18 mouse cellular contexts compared by ENCODE assay signal in genomic region chr4:73788076-73788730, GRCm38 (mm10). TPM values are rescaled to one million over a fixed set of nuclear protein-coding genes. Genes with fewer than 3 reads are reported as not detected.
DNase-seq lines count a peak whose midpoint lies in the region; ATAC-seq and TF ChIP-seq lines count a peak whose summit lies in the region.
"Had no signal": no experiment of that assay in that cellular context is flagged by ENCODE, and none has a peak within 500 bp of the region (broad histone marks: within the 10 kb centered on the region; RNA-seq: fewer than 3 reads in every experiment).

No protein-coding gene starts in this region.

- peaks cover 6% of the 10 kb centered on the region; the same call in 1 of the 2 replicates for H3K27me3 ChIP-seq in forebrain, postnatal 0 days (ENCODE audit: insufficient read depth, low read length)
- peaks cover 30% of the 10 kb centered on the region for H3K27me3 ChIP-seq in forebrain, embryonic 12.5 days
- peaks cover 22% of the 10 kb centered on the region for H3K27me3 ChIP-seq in lung, embryonic 14.5 days (ENCODE audit: insufficient read depth, low read length)
- H3K27me3 ChIP-seq: CH12.LX had no signal

- no peak overlapping the region for H3K27ac ChIP-seq in forebrain, postnatal 0 days (ENCODE audit: low read depth, low read length)
- no peak overlapping the region for H3K27ac ChIP-seq in forebrain, embryonic 12.5 days
- no peak overlapping the region for H3K27ac ChIP-seq in lung, embryonic 14.5 days (ENCODE audit: low read depth)
- H3K27ac ChIP-seq: embryonic facial prominence, embryonic 13.5 days; hindbrain, embryonic 14.5 days; kidney, postnatal 0 days; lung, embryonic 15.5 days had no signal

- ATAC-seq in forebrain, postnatal 0 days: no peak
- ATAC-seq in forebrain, embryonic 12.5 days (ENCODE audit: low FRiP score): no peak
- no peak for ATAC-seq in lung, embryonic 14.5 days (ENCODE audit: insufficient read depth)
- ATAC-seq: forebrain, embryonic 16.5 days had no signal

- no peak for TF ChIP-seq CTCF in forebrain, postnatal 0 days (IDR thresholded peaks at IDR 0.05; ENCODE audit: low read depth)
- TF ChIP-seq CTCF in lung, embryonic 14.5 days (IDR thresholded peaks at IDR 0.05; ENCODE audit: low read depth): no peak

- no peak overlapping the region for H3K4me2 ChIP-seq in forebrain, postnatal 0 days (ENCODE audit: low read depth)
- no peak overlapping the region for H3K4me2 ChIP-seq in forebrain, embryonic 12.5 days
- H3K4me2 ChIP-seq in lung, embryonic 14.5 days: no peak overlapping the region
- H3K4me2 ChIP-seq: embryonic facial prominence, embryonic 13.5 days; hindbrain, embryonic 14.5 days; liver, embryonic 11.5 days had no signal

- WGBS in forebrain, postnatal 0 days: 84% methylated on average over 7 of the region's 7 CpGs
- 88% methylated on average over 7 of the region's 7 CpGs for WGBS in forebrain, embryonic 12.5 days
- 74% methylated on average over 7 of the region's 7 CpGs for WGBS in lung, embryonic 14.5 days

- DNase-seq in forebrain, postnatal 0 days: peak; percentile 8
- DNase-seq in lung, embryonic 14.5 days: peak; percentile 19
- no peak for DNase-seq in lung, postnatal 14 days
- peak; percentile 74 for DNase-seq in MEL-GATA-1-ER (ENCODE audit: extremely low read depth, low read depth)
- DNase-seq in lung, postnatal 36 days: peak; percentile 66
- no peak for DNase-seq in adrenal gland, postnatal 4 days (ENCODE audit: low spot score in 2 of 2)
- DNase-seq: cerebellum, adult 9-10 months; kidney, adult 11 months; right cerebral cortex, postnatal 4 days had no signal

- H3K36me3 ChIP-seq in forebrain, postnatal 0 days (ENCODE audit: insufficient read depth): no peaks in the 10 kb centered on the region
- no peaks in the 10 kb centered on the region for H3K36me3 ChIP-seq in forebrain, embryonic 12.5 days (replicated peaks)
- no peaks in the 10 kb centered on the region for H3K36me3 ChIP-seq in lung, embryonic 14.5 days (ENCODE audit: insufficient read depth)
- H3K36me3 ChIP-seq: embryonic facial prominence, embryonic 13.5 days; lung, embryonic 15.5 days had no signal

- no peak overlapping the region for H3K4me3 ChIP-seq in forebrain, postnatal 0 days (ENCODE audit: low read depth, low read length)
- no peak overlapping the region for H3K4me3 ChIP-seq in forebrain, embryonic 12.5 days (replicated peaks)
- no peak overlapping the region for H3K4me3 ChIP-seq in lung, embryonic 14.5 days (ENCODE audit: low read depth, low read length)
- H3K4me3 ChIP-seq: embryonic facial prominence, embryonic 13.5 days; lung, embryonic 15.5 days had no signal

- H3K4me1 ChIP-seq in forebrain, postnatal 0 days (ENCODE audit: insufficient read depth): 0 out of 2 replicates have a peak, but pooled peaks cover 5% of the 10 kb centered on the region
- H3K4me1 ChIP-seq in forebrain, embryonic 12.5 days: peaks cover 10% of the 10 kb centered on the region
- 0 out of 2 replicates have a peak, but pooled peaks cover 4% of the 10 kb centered on the region for H3K4me1 ChIP-seq in lung, embryonic 14.5 days (ENCODE audit: insufficient read depth)

- no peaks in the 10 kb centered on the region for H3K9me3 ChIP-seq in forebrain, postnatal 0 days (ENCODE audit: low read length)
- no peaks in the 10 kb centered on the region for H3K9me3 ChIP-seq in forebrain, embryonic 12.5 days
- H3K9me3 ChIP-seq in lung, embryonic 14.5 days (ENCODE audit: low read depth, low read length): no peaks in the 10 kb centered on the region
- H3K9me3 ChIP-seq: embryonic facial prominence, embryonic 13.5 days; lung, embryonic 15.5 days had no signal

- no peak overlapping the region for H3K9ac ChIP-seq in forebrain, postnatal 0 days
- no peak overlapping the region for H3K9ac ChIP-seq in forebrain, embryonic 12.5 days
- H3K9ac ChIP-seq in lung, embryonic 14.5 days: no peak overlapping the region
- H3K9ac ChIP-seq: embryonic facial prominence, embryonic 13.5 days; hindbrain, embryonic 14.5 days; lung, embryonic 15.5 days had no signal

RNA-seq across cellular contexts. Expression of gene Rasef, which starts 2.6 kb away (rescaled TPM):
- 1.1 and 1.2 TPM in 2 replicates for total RNA-seq in forebrain, postnatal 0 days (2014; rRNA removed)
- polyA plus RNA-seq in forebrain, postnatal 0 days (2015; fragmentation: Nextera tagmentation; extraction: Ambion mirVana): 0.18 and 0.24 TPM in 2 replicates
- 0.80 and 1.0 TPM in 2 replicates for polyA plus RNA-seq in forebrain, embryonic 12.5 days (2016; fragmentation: Nextera tagmentation; extraction: Ambion mirVana)
- polyA plus RNA-seq in lung, embryonic 14.5 days (2014; fragmentation: Nextera tagmentation; extraction: Ambion mirVana): 3.7 and 5.4 TPM in 2 replicates
- under 1 TPM; 0.11 to 0.92 TPM for total RNA-seq in adrenal gland, postnatal 4 days (2021)
- total RNA-seq: common myeloid progenitor, adult 5-6 weeks had no signal

Comparison
In these comparisons a context has a peak if more than half of its experiments do, and no peak if none do; other contexts are left out.
1. DNase-seq: peak in forebrain, postnatal 0 days (single experiment), lung, embryonic 14.5 days (single experiment), MEL-GATA-1-ER (single experiment) and lung, postnatal 36 days (single experiment); none in lung, postnatal 14 days (single experiment) and adrenal gland, postnatal 4 days (0 of 2).